31 mouse cellular contexts compared by ENCODE assay signal in the genomic region with DNA sequence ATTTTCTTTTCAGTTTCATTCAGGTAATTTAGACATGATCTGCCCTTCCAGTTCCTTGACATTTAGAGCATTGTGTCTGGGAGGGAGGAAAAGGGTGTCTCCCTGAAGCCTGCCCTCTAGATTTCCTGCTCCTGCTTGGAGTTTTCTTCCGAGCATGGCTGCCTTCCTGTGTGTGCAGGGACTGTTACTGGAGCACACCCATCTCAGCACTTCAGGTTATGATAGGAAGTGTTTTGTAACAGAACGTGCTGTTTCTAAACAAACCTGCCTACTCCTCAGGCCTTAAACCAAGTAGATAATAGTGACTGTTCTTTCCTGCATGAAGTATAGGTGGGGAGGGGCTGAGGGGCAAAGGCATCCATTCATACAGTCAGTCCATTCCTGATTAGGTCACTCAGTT. TPM values are rescaled to one million over a fixed set of nuclear protein-coding genes. Genes with fewer than 3 reads are reported as not detected.
DNase-seq lines count a peak whose midpoint lies in the region; ATAC-seq lines count a peak whose summit lies in the region.
"Had no signal": no experiment of that assay in that cellular context is flagged by ENCODE, and none has a peak within 500 bp of the region (broad histone marks: within the 10 kb centered on the region; RNA-seq: fewer than 3 reads in every experiment).

No protein-coding gene starts in this region.

- 26% methylated on average over 2 of the region's 2 CpGs for WGBS in heart, embryonic 14.5 days
- 85% methylated on average over 2 of the region's 2 CpGs for WGBS in limb, embryonic 11.5 days
- 68% methylated on average over 2 of the region's 2 CpGs for WGBS in limb, embryonic 10.5 days

- H3K27me3 ChIP-seq in heart, embryonic 14.5 days (ENCODE audit: control insufficient read depth, insufficient read depth, low read length), result no peaks in the 10 kb centered on the region
- no peaks in the 10 kb centered on the region for H3K27me3 ChIP-seq in limb, embryonic 11.5 days (ENCODE audit: control insufficient read depth, insufficient read depth, low read length)
- no peaks in the 10 kb centered on the region for H3K27me3 ChIP-seq in limb, embryonic 10.5 days (ENCODE audit: low read depth, poor library complexity, severe bottlenecking)
- H3K27me3 ChIP-seq: hindbrain, embryonic 15.5 days; megakaryocyte, embryonic 14.5 days; midbrain, embryonic 12.5 days; neural tube, embryonic 12.5 days had no signal

- peak overlapping the region; percentile 21 to 42; a peak in 1 of 4 replicates for H3K27ac ChIP-seq in heart, embryonic 14.5 days (replicated peaks in 1 of 2; ENCODE audit: control insufficient read depth in 1 of 2, insufficient read depth in 1 of 2, low read depth in 2 of 2, low read length in 2 of 2)
- no peak overlapping the region for H3K27ac ChIP-seq in limb, embryonic 11.5 days (replicated peaks; ENCODE audit: low read depth, low read length)
- no peak overlapping the region for H3K27ac ChIP-seq in limb, embryonic 10.5 days
- H3K27ac ChIP-seq: hindbrain, embryonic 10.5 days; hindbrain, embryonic 15.5 days; liver, embryonic 14.5 days; midbrain, embryonic 12.5 days; neural tube, embryonic 12.5 days; stomach, postnatal 0 days had no signal

- peaks cover 3 to 15% of the 10 kb centered on the region in 2 experiments; a peak in 3 of 4 replicates for H3K4me1 ChIP-seq in heart, embryonic 14.5 days (ENCODE audit: control insufficient read depth in 2 of 2, insufficient read depth in 2 of 2, low read length in 2 of 2)
- no peaks in the 10 kb centered on the region for H3K4me1 ChIP-seq in limb, embryonic 11.5 days (ENCODE audit: control insufficient read depth, insufficient read depth, low read length)
- no peaks in the 10 kb centered on the region for H3K4me1 ChIP-seq in limb, embryonic 10.5 days
- H3K4me1 ChIP-seq: hindbrain, embryonic 10.5 days; hindbrain, embryonic 15.5 days; midbrain, embryonic 12.5 days; neural tube, embryonic 12.5 days had no signal

- intact Hi-C loops in heart, postnatal 10 days (cut with DNase I), result no loop called here

- peaks cover 67% of the 10 kb centered on the region for H3K36me3 ChIP-seq in heart, embryonic 14.5 days (ENCODE audit: control insufficient read depth, insufficient read depth, low read length)
- H3K36me3 ChIP-seq in limb, embryonic 11.5 days (ENCODE audit: control insufficient read depth, insufficient read depth, low read length), result peaks cover 9% of the 10 kb centered on the region
- H3K36me3 ChIP-seq in limb, embryonic 10.5 days, result peaks cover 53% of the 10 kb centered on the region

- H3K9me3 ChIP-seq in heart, embryonic 14.5 days (ENCODE audit: control insufficient read depth, low read length), result no peaks in the 10 kb centered on the region
- H3K9me3 ChIP-seq in limb, embryonic 11.5 days (ENCODE audit: control insufficient read depth, low read length), result no peaks in the 10 kb centered on the region
- H3K9me3 ChIP-seq in limb, embryonic 10.5 days (replicated peaks), result no peaks in the 10 kb centered on the region
- H3K9me3 ChIP-seq: hindbrain, embryonic 10.5 days; hindbrain, embryonic 15.5 days; megakaryocyte, embryonic 14.5 days; midbrain, embryonic 12.5 days; neural tube, embryonic 12.5 days had no signal

- DNase-seq in heart, adult 11 months, result peak; percentile 89
- DNase-seq in heart, adult 8-10 months (ENCODE audit: low spot score), result no peak
- no peak for DNase-seq in heart, postnatal 10 days
- DNase-seq in limb, embryonic 11.5 days (ENCODE audit: low spot score), result peak; percentile 13
- DNase-seq in limb, embryonic 10.5 days (ENCODE audit: low spot score), result no peak
- no peak for DNase-seq in ovary, adult 18-20 months (ENCODE audit: low spot score)
- DNase-seq: adrenal gland, postnatal 14 days; cerebellum, adult 11 months; cerebellum, postnatal 10 days; kidney, adult 11 months; kidney, postnatal 14 days; left cerebral cortex, postnatal 4 days; liver; lung, embryonic 14.5 days; lung, postnatal 36 days; right cerebral cortex, postnatal 4 days; thymus, adult 18-20 months; thymus, postnatal 25 days had no signal

- no peak overlapping the region for H3K4me2 ChIP-seq in heart, embryonic 14.5 days (ENCODE audit: low read length)
- H3K4me2 ChIP-seq in limb, embryonic 11.5 days (ENCODE audit: low read depth, severe bottlenecking), result no peak overlapping the region
- H3K4me2 ChIP-seq: hindbrain, embryonic 15.5 days; lung, embryonic 14.5 days; midbrain, embryonic 12.5 days; neural tube, embryonic 12.5 days had no signal

- no peak for ATAC-seq in heart, embryonic 14.5 days (ENCODE audit: insufficient number of reproducible peaks, insufficient read depth, low FRiP score, low read depth)
- no peak for ATAC-seq in limb, embryonic 11.5 days (ENCODE audit: insufficient number of reproducible peaks, low FRiP score, low TSS enrichment, low read depth)
- ATAC-seq: forebrain, embryonic 16.5 days; inflammation-experienced regulatory T-cells, adult 6 months had no signal

- no peak overlapping the region for H3K4me3 ChIP-seq in heart, embryonic 14.5 days (ENCODE audit: control insufficient read depth in 1 of 2, insufficient read depth in 1 of 2, low read depth in 1 of 2, low read length in 2 of 2)
- H3K4me3 ChIP-seq in limb, embryonic 11.5 days (ENCODE audit: low read depth, low read length), result no peak overlapping the region
- H3K4me3 ChIP-seq in limb, embryonic 10.5 days, result no peak overlapping the region
- H3K4me3 ChIP-seq: erythroblast, embryonic 14.5 days; hindbrain, embryonic 10.5 days; hindbrain, embryonic 15.5 days; megakaryocyte, embryonic 14.5 days; midbrain, embryonic 12.5 days; myocyte; neural tube, embryonic 12.5 days had no signal

- no peak overlapping the region for H3K9ac ChIP-seq in heart, embryonic 14.5 days (ENCODE audit: low read length)
- H3K9ac ChIP-seq in limb, embryonic 11.5 days (ENCODE audit: low read length), result peak overlapping the region; percentile 4; the same call in 1 of the 2 replicates
- H3K9ac ChIP-seq: hindbrain, embryonic 15.5 days; liver, embryonic 14.5 days; lung, embryonic 14.5 days; midbrain, embryonic 12.5 days; neural tube, embryonic 12.5 days had no signal

RNA-seq across cellular contexts. Expression of a gene that starts 48.0 kb away (rescaled TPM):
- not detected for total RNA-seq in heart, adult 8-10 months (2022)
- polyA plus RNA-seq in heart, embryonic 14.5 days (2014; fragmentation: Nextera tagmentation; extraction: Ambion mirVana), result 0.46 and 0.75 TPM in 2 replicates
- under 1 TPM; 0.05 to 0.07 TPM for total RNA-seq in heart, postnatal 10 days (2021)
- 2.4 and 3.3 TPM in 2 replicates for polyA plus RNA-seq in limb, embryonic 11.5 days (2014; fragmentation: Nextera tagmentation; extraction: Ambion mirVana)
- polyA plus RNA-seq in limb, embryonic 10.5 days (2016; fragmentation: Nextera tagmentation; extraction: Ambion mirVana), result 0.83 and 1.8 TPM in 2 replicates
- total RNA-seq: common myeloid progenitor, adult 5-6 weeks had no signal
- polyA plus RNA-seq: erythroblast, embryonic 14.5 days; inflammation-experienced regulatory T-cells, adult 6 months had no signal

Comparison
In these comparisons a context has a peak if more than half of its experiments do, and no peak if none do; other contexts are left out.
1. DNase-seq: peak in heart, adult 11 months (single experiment) and limb, embryonic 11.5 days (single experiment); none in heart, adult 8-10 months (single experiment), heart, postnatal 10 days (0 of 2), limb, embryonic 10.5 days (single experiment) and ovary, adult 18-20 months (single experiment).
2. H3K27ac ChIP-seq: peak in heart, embryonic 14.5 days (2 of 2); none in limb, embryonic 11.5 days (single experiment) and limb, embryonic 10.5 days (single experiment).